25 mouse cellular contexts compared by ENCODE assay signal in genomic region chr5:19803052-19803769, GRCm38 (mm10).
DNase-seq lines count a peak whose midpoint lies in the region; ATAC-seq and TF ChIP-seq lines count a peak whose summit lies in the region.
"Had no signal": no experiment of that assay in that cellular context is flagged by ENCODE, and none has a peak within 500 bp of the region (broad histone marks: within the 10 kb centered on the region; RNA-seq: fewer than 3 reads in every experiment).

No protein-coding gene starts in this region.

- no peaks in the 10 kb centered on the region for H3K36me3 ChIP-seq in forebrain, embryonic 15.5 days
- H3K36me3 ChIP-seq in midbrain, embryonic 15.5 days (replicated peaks) = no peaks in the 10 kb centered on the region
- H3K36me3 ChIP-seq: embryonic facial prominence, embryonic 13.5 days; heart, embryonic 12.5 days; limb, embryonic 13.5 days; neural tube, embryonic 15.5 days had no signal

- H3K9me3 ChIP-seq in forebrain, embryonic 15.5 days = no peaks in the 10 kb centered on the region
- no peaks in the 10 kb centered on the region for H3K9me3 ChIP-seq in midbrain, embryonic 15.5 days
- H3K9me3 ChIP-seq: embryonic facial prominence, embryonic 13.5 days; heart, embryonic 12.5 days; limb, embryonic 13.5 days; neural tube, embryonic 15.5 days had no signal

- no peak for TF ChIP-seq POLR2A in brain, embryonic 14.5 days (IDR thresholded peaks at IDR 0.05; ENCODE audit: borderline replicate concordance, extremely low read depth, insufficient read depth, insufficient read length, poor library complexity, severe bottlenecking)
- no peak for TF ChIP-seq POLR2A in lung, adult 2 months (IDR thresholded peaks at IDR 0.05; ENCODE audit: borderline replicate concordance, extremely low read depth, low read depth, low read length)

- peak; percentile 92 for ATAC-seq in forebrain, embryonic 15.5 days (replicated peaks)
- ATAC-seq in midbrain, embryonic 15.5 days (replicated peaks) = peak; percentile 77; the same call in 1 of the 2 replicates
- ATAC-seq: activated CD4-positive, CD25-positive, alpha-beta regulatory T cell, adult 4 months; intestine, postnatal 0 days had no signal

- peak; percentile 30 for DNase-seq in Muller cell, postnatal 12 days (ENCODE audit: inconsistent ontology term)
- peak; percentile 88 for DNase-seq in brain, embryonic 14.5 days (ENCODE audit: low read depth)
- no peak for DNase-seq in lung, adult 2 months
- no peak for DNase-seq in gastrocnemius, postnatal 25 days
- DNase-seq in gastrocnemius, postnatal 36 days = no peak
- DNase-seq: adrenal gland, adult 2 months; adrenal gland, postnatal 36 days; B cell, adult 2 months; cerebellum, adult 9-10 months; cerebellum, postnatal 36 days; heart, adult 2 months; kidney, postnatal 14 days; lung, postnatal 36 days; thymus, postnatal 4 days had no signal

- no peak overlapping the region for H3K4me3 ChIP-seq in forebrain, embryonic 15.5 days
- H3K4me3 ChIP-seq in midbrain, embryonic 15.5 days = no peak overlapping the region
- no peak overlapping the region for H3K4me3 ChIP-seq in lung, adult 2 months (replicated peaks; ENCODE audit: extremely low read depth, low read depth, low read length)
- H3K4me3 ChIP-seq: embryonic facial prominence, embryonic 13.5 days; erythroblast, embryonic 14.5 days; heart, adult 2 months; heart, embryonic 12.5 days; limb, embryonic 13.5 days; neural tube, embryonic 15.5 days had no signal

- no peaks in the 10 kb centered on the region for H3K27me3 ChIP-seq in forebrain, embryonic 15.5 days
- H3K27me3 ChIP-seq in midbrain, embryonic 15.5 days (replicated peaks) = no peaks in the 10 kb centered on the region
- H3K27me3 ChIP-seq: embryonic facial prominence, embryonic 13.5 days; heart, embryonic 12.5 days; limb, embryonic 13.5 days; neural tube, embryonic 15.5 days had no signal

- peak overlapping the region; percentile 65 for H3K27ac ChIP-seq in forebrain, embryonic 15.5 days (replicated peaks)
- H3K27ac ChIP-seq in midbrain, embryonic 15.5 days = no peak overlapping the region
- H3K27ac ChIP-seq: embryonic facial prominence, embryonic 13.5 days; heart, adult 2 months; hindbrain, embryonic 14.5 days; limb, embryonic 13.5 days; neural tube, embryonic 15.5 days had no signal

- H3K9ac ChIP-seq in forebrain, embryonic 15.5 days (replicated peaks) = no peak overlapping the region
- H3K9ac ChIP-seq in midbrain, embryonic 15.5 days = no peak overlapping the region
- H3K9ac ChIP-seq: embryonic facial prominence, embryonic 13.5 days; heart, embryonic 12.5 days; hindbrain, embryonic 14.5 days; limb, embryonic 13.5 days; neural tube, embryonic 15.5 days had no signal

- H3K4me1 ChIP-seq in forebrain, embryonic 15.5 days = peaks cover 16% of the 10 kb centered on the region
- peaks cover 5% of the 10 kb centered on the region; the same call in 1 of the 2 replicates for H3K4me1 ChIP-seq in midbrain, embryonic 15.5 days
- no peaks in the 10 kb centered on the region for H3K4me1 ChIP-seq in lung, adult 2 months (ENCODE audit: control insufficient read depth, insufficient read depth, low read length)
- H3K4me1 ChIP-seq: embryonic facial prominence, embryonic 13.5 days; heart, embryonic 12.5 days; limb, embryonic 13.5 days; neural tube, embryonic 15.5 days had no signal

- intact Hi-C loops in gastrocnemius, postnatal 36 days (cut with DNase I) = no loop called here

- no peak for TF ChIP-seq CTCF in brain, embryonic 14.5 days (IDR thresholded peaks at IDR 0.05; ENCODE audit: borderline replicate concordance, extremely low read depth, insufficient read depth, insufficient read length)
- TF ChIP-seq CTCF in lung, adult 2 months (IDR thresholded peaks at IDR 0.05; ENCODE audit: insufficient read depth, low read length) = no peak

- 38% methylated on average over 5 of the region's 5 CpGs for WGBS in forebrain, embryonic 15.5 days
- WGBS in midbrain, embryonic 15.5 days = 55% methylated on average over 5 of the region's 5 CpGs
- 87% methylated on average over 5 of the region's 5 CpGs for WGBS in lung, adult 2 months

- no peak overlapping the region for H3K4me2 ChIP-seq in forebrain, embryonic 15.5 days (replicated peaks)
- H3K4me2 ChIP-seq in midbrain, embryonic 15.5 days = no peak overlapping the region
- H3K4me2 ChIP-seq: embryonic facial prominence, embryonic 13.5 days; heart, embryonic 12.5 days; hindbrain, embryonic 14.5 days; limb, embryonic 13.5 days; liver, embryonic 11.5 days; neural tube, embryonic 15.5 days had no signal

Comparison
In these comparisons a context has a peak if more than half of its experiments do, and no peak if none do; other contexts are left out.
1. DNase-seq: peak in Muller cell, postnatal 12 days (single experiment) and brain, embryonic 14.5 days (single experiment); none in lung, adult 2 months (single experiment), gastrocnemius, postnatal 25 days (single experiment) and gastrocnemius, postnatal 36 days (0 of 2).